Mouse (Mus musculus): ENCODE results near the gene Acot12.

- no peak for TF ChIP-seq CTCF (IDR thresholded peaks at IDR 0.05; ENCODE audit: borderline replicate concordance, extremely low read depth, insufficient read depth, insufficient read length)
- TF ChIP-seq POLR2A (IDR thresholded peaks at IDR 0.05; ENCODE audit: borderline replicate concordance, extremely low read depth, insufficient read depth, insufficient read length, poor library complexity, severe bottlenecking) = no peak
These were observed 4.1 kb upstream of the Acot12 start for GRCm38 (mm10) chr13:91737191-91737590.

Measured in brain, embryonic 14.5 days (tissue).